ENCODE assay signal across 13 mouse cellular contexts in genomic region chr4:138825751-138826567, GRCm38 (mm10). TPM values are rescaled to one million over a fixed set of nuclear protein-coding genes. Genes with fewer than 3 reads are reported as not detected.
DNase-seq lines count a peak whose midpoint lies in the region; ATAC-seq lines count a peak whose summit lies in the region.
"Had no signal": no experiment of that assay in that cellular context is flagged by ENCODE, and none has a peak within 500 bp of the region (broad histone marks: within the 10 kb centered on the region; RNA-seq: fewer than 3 reads in every experiment).

No protein-coding gene starts in this region.

- H3K27ac ChIP-seq in stomach, embryonic 15.5 days = peak overlapping the region; percentile 41
- H3K27ac ChIP-seq: hindbrain, embryonic 10.5 days had no signal

- WGBS in large intestine, adult 2 months = 5% methylated on average over 18 of the region's 18 CpGs
- 14% methylated on average over 18 of the region's 18 CpGs for WGBS in stomach, embryonic 15.5 days

- no peaks in the 10 kb centered on the region for H3K27me3 ChIP-seq in stomach, embryonic 15.5 days (replicated peaks)

- peaks cover 10% of the 10 kb centered on the region for H3K4me1 ChIP-seq in stomach, embryonic 15.5 days

- peak; percentile 53 for ATAC-seq in stomach, embryonic 15.5 days (ENCODE audit: insufficient read depth, low FRiP score, low read depth)
- ATAC-seq in activated CD4-positive, CD25-positive, alpha-beta regulatory T cell, adult 4 months = no peak

- H3K4me2 ChIP-seq in stomach, embryonic 15.5 days = peak overlapping the region; percentile 24

- H3K9ac ChIP-seq in stomach, embryonic 15.5 days = no peak overlapping the region

- H3K36me3 ChIP-seq in stomach, embryonic 15.5 days = no peaks in the 10 kb centered on the region
- H3K36me3 ChIP-seq: hindbrain, embryonic 10.5 days had no signal

- no peak overlapping the region for H3K4me3 ChIP-seq in stomach, embryonic 15.5 days (replicated peaks)
- H3K4me3 ChIP-seq: hindbrain, embryonic 10.5 days; megakaryocyte, embryonic 14.5 days had no signal

- DNase-seq in adrenal gland, postnatal 14 days = peak; percentile 27
- DNase-seq in adrenal gland, postnatal 10 days = no peak
- peak; percentile 5 for DNase-seq in thymus, postnatal 14 days
- no peak for DNase-seq in thymus, postnatal 36 days
- peak; percentile 77 for DNase-seq in large intestine, adult 2 months (ENCODE audit: low read depth, low spot score)
- DNase-seq in layer of hippocampus, postnatal 25 days (ENCODE audit: extremely low spot score in 1 of 2, low spot score in 1 of 2) = no peak

- no peaks in the 10 kb centered on the region for H3K9me3 ChIP-seq in stomach, embryonic 15.5 days

RNA-seq across cellular contexts. Expression of gene Pla2g5, which starts 37.3 kb away (rescaled TPM):
- total RNA-seq in adrenal gland, postnatal 14 days (2021) = 9.2 and 13.2 TPM in 2 replicates
- total RNA-seq in adrenal gland, postnatal 10 days (2021) = 10 to 100 TPM in 1 of 2 experiments, 1 to 10 TPM in 1; 9.8 to 15.0 TPM
- polyA plus RNA-seq in large intestine, adult 2 months (2012; rRNA removed) = 35.3 and 72.0 TPM in 2 replicates
- 0.18 and 0.32 TPM in 2 replicates for polyA plus RNA-seq in stomach, embryonic 15.5 days (2015; fragmentation: Nextera tagmentation; extraction: Ambion mirVana)
- total RNA-seq in layer of hippocampus, postnatal 25 days (2021) = 1 to 10 TPM in 1 of 2 experiments, under 1 TPM in 1; 0.76 to 1.1 TPM
- not detected for polyA plus RNA-seq in activated CD4-positive, CD25-positive, alpha-beta regulatory T cell, adult 4 months (2017; shearing (Covaris generic))
- total RNA-seq: common myeloid progenitor, adult 5-6 weeks; neutrophil, adult 5-6 weeks had no signal
- polyA plus RNA-seq: hindbrain, embryonic 10.5 days had no signal

RNA-seq across cellular contexts. Expression of gene Gm13030, which starts 47.8 kb away (rescaled TPM):
- total RNA-seq in adrenal gland, postnatal 14 days (2021) = not detected in 2 replicates
- total RNA-seq in adrenal gland, postnatal 10 days (2021) = not detected
- polyA plus RNA-seq in large intestine, adult 2 months (2012; rRNA removed) = not detected in 2 replicates
- polyA plus RNA-seq in stomach, embryonic 15.5 days (2015; fragmentation: Nextera tagmentation; extraction: Ambion mirVana) = not detected in 2 replicates
- total RNA-seq in layer of hippocampus, postnatal 25 days (2021) = not detected
- polyA plus RNA-seq in activated CD4-positive, CD25-positive, alpha-beta regulatory T cell, adult 4 months (2017; shearing (Covaris generic)) = not detected
- total RNA-seq: common myeloid progenitor, adult 5-6 weeks; left cerebral cortex, postnatal 14 days; neutrophil, adult 5-6 weeks had no signal
- polyA plus RNA-seq: hindbrain, embryonic 10.5 days had no signal

RNA-seq across cellular contexts. Expression of gene Pla2g2d, which starts 50.4 kb away (rescaled TPM):
- total RNA-seq in adrenal gland, postnatal 14 days (2021) = 1.1 and 10.7 TPM in 2 replicates
- 1 to 10 TPM; 2.9 to 3.7 TPM for total RNA-seq in adrenal gland, postnatal 10 days (2021)
- polyA plus RNA-seq in large intestine, adult 2 months (2012; rRNA removed) = 8.8 and 10.3 TPM in 2 replicates
- polyA plus RNA-seq in stomach, embryonic 15.5 days (2015; fragmentation: Nextera tagmentation; extraction: Ambion mirVana) = 0.62 and 1.1 TPM in 2 replicates
- total RNA-seq in layer of hippocampus, postnatal 25 days (2021) = under 1 TPM; 0.28 to 0.54 TPM
- 1 to 10 TPM in 1 of 2 experiments, not detected in 1; 1.5 TPM for polyA plus RNA-seq in activated CD4-positive, CD25-positive, alpha-beta regulatory T cell, adult 4 months (2017; shearing (Covaris generic))
- total RNA-seq: common myeloid progenitor, adult 5-6 weeks; neutrophil, adult 5-6 weeks had no signal

RNA-seq across cellular contexts. Expression of gene Pla2g2e, which starts 51.8 kb away (rescaled TPM):
- 1.2 and 1.4 TPM in 2 replicates for total RNA-seq in adrenal gland, postnatal 14 days (2021)
- 1 to 10 TPM; 1.1 to 4.1 TPM for total RNA-seq in adrenal gland, postnatal 10 days (2021)
- 0.63 and 0.67 TPM in 2 replicates for polyA plus RNA-seq in large intestine, adult 2 months (2012; rRNA removed)
- polyA plus RNA-seq in stomach, embryonic 15.5 days (2015; fragmentation: Nextera tagmentation; extraction: Ambion mirVana) = not detected in 2 replicates
- not detected for total RNA-seq in layer of hippocampus, postnatal 25 days (2021)
- polyA plus RNA-seq in activated CD4-positive, CD25-positive, alpha-beta regulatory T cell, adult 4 months (2017; shearing (Covaris generic)) = not detected
- total RNA-seq: common myeloid progenitor, adult 5-6 weeks; left cerebral cortex, postnatal 14 days; neutrophil, adult 5-6 weeks had no signal
- polyA plus RNA-seq: hindbrain, embryonic 10.5 days had no signal

Comparison
In these comparisons a context has a peak if more than half of its experiments do, and no peak if none do; other contexts are left out.
1. DNase-seq: peak in adrenal gland, postnatal 14 days (single experiment), thymus, postnatal 14 days (single experiment) and large intestine, adult 2 months (single experiment); none in adrenal gland, postnatal 10 days (single experiment), thymus, postnatal 36 days (0 of 2) and layer of hippocampus, postnatal 25 days (0 of 2).